Comparison of ENCODE assay signal across 14 mouse cellular contexts in genomic region chr17:14912981-14913380, GRCm38 (mm10). TPM values are rescaled to one million over a fixed set of nuclear protein-coding genes. Genes with fewer than 3 reads are reported as not detected.
A peak's percentile ranks its signal among the peaks of the same experiment; 100 is the strongest.
DNase-seq lines count a peak whose midpoint lies in the region.
"Had no signal": no experiment of that assay in that cellular context is flagged by ENCODE, and none has a peak within 500 bp of the region (broad histone marks: within the 10 kb centered on the region; RNA-seq: fewer than 3 reads in every experiment).

No protein-coding gene starts in this region.

- DNase-seq in heart, adult 11 months = peak; percentile 33
- no peak for DNase-seq in heart, postnatal 10 days
- peak; percentile 40 for DNase-seq in thymus, postnatal 0 days (ENCODE audit: low spot score)
- no peak for DNase-seq in thymus, adult 18-20 months
- DNase-seq in urinary bladder, adult 2 months (ENCODE audit: low spot score) = peak; percentile 6
- DNase-seq in urinary bladder, postnatal 36 days (ENCODE audit: low spot score in 2 of 2) = no peak
- DNase-seq: adrenal gland, adult 8-10 months; cerebellum, adult 11-12 months; cerebellum, adult 8-10 months; cerebellum, postnatal 36 days; gastrocnemius, postnatal 10 days; gastrocnemius, postnatal 36 days had no signal

- intact Hi-C loops in heart, postnatal 10 days (cut with DNase I) = no loop called here

RNA-seq across cellular contexts. Expression of gene Wdr27, which starts 30.0 kb away (rescaled TPM):
- 1 to 10 TPM; 1.1 to 2.5 TPM for total RNA-seq in heart, postnatal 10 days (2021)
- polyA plus RNA-seq in thymus, postnatal 0 days (2015; fragmentation: Nextera tagmentation; extraction: Ambion mirVana) = 16.1 and 21.3 TPM in 2 replicates
- 4.4 and 5.9 TPM in 2 replicates for polyA plus RNA-seq in urinary bladder, adult 2 months (2012; rRNA removed)
- total RNA-seq: granulocyte monocyte progenitor cell, adult 5-6 weeks; hematopoietic stem cell, adult 5-6 weeks had no signal

RNA-seq across cellular contexts. Expression of gene 1600012H06Rik, which starts 30.0 kb away (rescaled TPM):
- 10 to 100 TPM; 15.7 to 17.7 TPM for total RNA-seq in heart, postnatal 10 days (2021)
- 37.5 and 39.0 TPM in 2 replicates for polyA plus RNA-seq in thymus, postnatal 0 days (2015; fragmentation: Nextera tagmentation; extraction: Ambion mirVana)
- polyA plus RNA-seq in urinary bladder, adult 2 months (2012; rRNA removed) = 40.8 and 55.5 TPM in 2 replicates

RNA-seq across cellular contexts. Expression of gene Phf10, which starts 48.1 kb away (rescaled TPM):
- 10 to 100 TPM; 60.4 to 61.3 TPM for total RNA-seq in heart, postnatal 10 days (2021)
- polyA plus RNA-seq in thymus, postnatal 0 days (2015; fragmentation: Nextera tagmentation; extraction: Ambion mirVana) = 42.1 and 43.7 TPM in 2 replicates
- polyA plus RNA-seq in urinary bladder, adult 2 months (2012; rRNA removed) = 47.1 and 55.6 TPM in 2 replicates

Comparison
In these comparisons a context has a peak if more than half of its experiments do, and no peak if none do; other contexts are left out.
1. DNase-seq: peak in heart, adult 11 months (single experiment), thymus, postnatal 0 days (single experiment) and urinary bladder, adult 2 months (single experiment); none in heart, postnatal 10 days (0 of 2), thymus, adult 18-20 months (0 of 2) and urinary bladder, postnatal 36 days (0 of 2).